Mouse (Mus musculus): Measurements from ENCODE around the gene S100a8. TPM values are rescaled to one million over a fixed set of nuclear protein-coding genes. Genes with fewer than 3 reads are reported as not detected.

The S100a8 gene
- total and polyA plus RNA-seq, 2 experiments = 0.54 to 1.4 TPM

- TF ChIP-seq CTCF (IDR thresholded peaks at IDR 0.05; ENCODE audit: low read depth, low read length) = no peak
- TF ChIP-seq POLR2A (IDR thresholded peaks at IDR 0.05; ENCODE audit: extremely low read depth, insufficient read depth, low read length) = no peak
Measured at GRCm38 (mm10) chr3:90693496-90693895, 24.7 kb downstream of the S100a8 start.

GRCm38 (mm10) chr3:90695613-90696012 lies 26.8 kb downstream of the S100a8 start, which contains the start of gene S100a9:
Gene S100a9, minus strand, starts transcription at chr3:90695721.
- Histone ChIP-seq H3K27ac (replicated peaks; ENCODE audit: insufficient read depth, low read depth, low read length) (no peak within 1 kb of the TSS), H3K36me3 (ENCODE audit: control insufficient read depth, insufficient read depth, low read length) (no peaks in the 10 kb centered on the region), H3K4me3 (ENCODE audit: insufficient read depth, low read depth, low read length) (no peak within 1 kb of the TSS), H3K9ac (ENCODE audit: low read depth, low read length) (no peak within 1 kb of the TSS), H3K4me1 (ENCODE audit: control insufficient read depth, insufficient read depth, low read length) (no peaks in the 10 kb centered on the region), H3K79me2 (ENCODE audit: control insufficient read depth, insufficient read depth, low read length) (no peaks in the 10 kb centered on the region), H3K27me3 (ENCODE audit: control insufficient read depth, insufficient read depth, low read length) (peaks cover 4% of the 10 kb centered on the region; the same call in 1 of the 2 replicates)
- TF ChIP-seq POLR2A (IDR thresholded peaks at IDR 0.05; ENCODE audit: extremely low read depth, insufficient read depth, low read length) (no peak), CTCF (IDR thresholded peaks at IDR 0.05; ENCODE audit: low read depth, low read length) (no peak)
- 51% methylated on average over 3 of the region's 3 CpGs for WGBS
- no peak for DNase-seq (ENCODE audit: extremely low read depth, low read depth, low spot score)

More at GRCm38 (mm10) chr3:90693496-90693895, 24.7 kb downstream of the S100a8 start:
- peaks cover 4% of the 10 kb centered on the region; the same call in 1 of the 2 replicates for H3K27me3 ChIP-seq (ENCODE audit: control insufficient read depth, insufficient read depth, low read length)
- no peak overlapping the region for H3K9ac ChIP-seq (ENCODE audit: low read depth, low read length)
- WGBS = 63% methylated on average over 2 of the region's 2 CpGs
- H3K79me2 ChIP-seq (ENCODE audit: control insufficient read depth, insufficient read depth, low read length) = no peaks in the 10 kb centered on the region
- H3K27ac ChIP-seq (replicated peaks; ENCODE audit: insufficient read depth, low read depth, low read length) = no peak overlapping the region
- no peak for DNase-seq (ENCODE audit: extremely low read depth, low read depth, low spot score)
- H3K4me3 ChIP-seq (ENCODE audit: insufficient read depth, low read depth, low read length) = no peak overlapping the region
- no peaks in the 10 kb centered on the region for H3K36me3 ChIP-seq (ENCODE audit: control insufficient read depth, insufficient read depth, low read length)
- no peaks in the 10 kb centered on the region for H3K4me1 ChIP-seq (ENCODE audit: control insufficient read depth, insufficient read depth, low read length)

DNA sequence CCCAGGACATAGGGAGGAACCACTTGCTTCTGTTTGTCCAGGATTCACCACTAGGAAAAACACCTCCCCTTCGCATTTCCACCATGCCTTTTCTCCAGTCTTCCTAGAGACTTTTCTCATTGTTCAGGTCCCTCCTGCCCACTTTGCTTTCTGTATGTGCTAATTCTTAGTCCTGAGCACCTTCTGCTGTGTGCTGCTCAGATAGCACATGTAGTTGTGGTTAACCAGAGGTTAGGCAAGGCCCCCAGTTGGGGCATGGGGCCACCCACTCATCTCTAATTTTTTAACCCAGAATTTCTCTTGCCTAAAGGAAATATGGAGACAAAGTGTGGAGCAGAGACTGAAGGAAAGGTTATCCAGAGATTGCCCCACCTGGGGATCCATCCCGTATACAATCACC lies 33.5 kb downstream of the S100a8 start:
- 84% methylated on average over 2 of the region's 2 CpGs for WGBS
- no peak for DNase-seq (ENCODE audit: extremely low read depth, low read depth, low spot score)
- Histone ChIP-seq H3K4me3 (ENCODE audit: insufficient read depth, low read depth, low read length) (no peak overlapping the region), H3K27me3 (ENCODE audit: control insufficient read depth, insufficient read depth, low read length) (no peaks in the 10 kb centered on the region), H3K4me1 (ENCODE audit: control insufficient read depth, insufficient read depth, low read length) (no peaks in the 10 kb centered on the region), H3K36me3 (ENCODE audit: control insufficient read depth, insufficient read depth, low read length) (no peaks in the 10 kb centered on the region), H3K9ac (ENCODE audit: low read depth, low read length) (no peak overlapping the region), H3K27ac (replicated peaks; ENCODE audit: insufficient read depth, low read depth, low read length) (no peak overlapping the region), H3K79me2 (ENCODE audit: control insufficient read depth, insufficient read depth, low read length) (no peaks in the 10 kb centered on the region)
- TF ChIP-seq POLR2A (IDR thresholded peaks at IDR 0.05; ENCODE audit: extremely low read depth, insufficient read depth, low read length) = no peak

DNA sequence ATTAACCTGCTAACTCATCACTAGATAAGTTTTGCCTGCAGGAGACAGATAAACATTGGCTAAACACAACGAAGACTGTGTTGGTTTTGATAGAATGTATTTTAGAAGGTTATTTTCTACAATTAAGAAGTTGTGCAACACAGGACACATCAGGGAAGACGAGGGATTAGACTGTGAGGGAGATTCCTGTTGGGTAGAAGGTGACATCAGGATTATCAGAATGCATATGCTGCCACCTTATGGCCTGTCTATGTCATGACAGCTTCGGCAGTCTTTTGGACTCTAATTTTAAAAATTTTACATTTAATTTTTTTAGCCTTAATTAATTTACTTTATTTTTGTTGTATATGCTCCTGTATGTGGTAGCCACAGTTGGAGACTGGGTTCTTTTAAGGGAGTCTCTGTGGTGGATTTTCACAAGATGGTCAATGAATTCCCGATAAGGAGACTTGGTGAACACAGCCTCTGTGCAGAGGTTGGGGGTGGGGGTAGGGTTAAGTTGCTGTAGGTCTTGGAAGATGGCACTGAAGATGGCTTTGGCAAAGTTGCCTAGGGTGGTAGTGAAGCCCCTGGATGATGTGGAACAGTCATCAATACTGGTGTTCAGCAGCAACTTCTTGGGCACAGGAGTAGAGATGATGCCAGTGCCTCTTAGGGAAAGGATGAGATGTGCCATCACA lies 39.9 kb downstream of the S100a8 start:
- Histone ChIP-seq H3K36me3 (ENCODE audit: control insufficient read depth, insufficient read depth, low read length) (no peaks in the 10 kb centered on the region), H3K79me2 (ENCODE audit: control insufficient read depth, insufficient read depth, low read length) (no peaks in the 10 kb centered on the region), H3K4me1 (ENCODE audit: control insufficient read depth, insufficient read depth, low read length) (no peaks in the 10 kb centered on the region), H3K9ac (ENCODE audit: low read depth, low read length) (no peak overlapping the region), H3K4me3 (ENCODE audit: insufficient read depth, low read depth, low read length) (no peak overlapping the region), H3K27ac (replicated peaks; ENCODE audit: insufficient read depth, low read depth, low read length) (no peak overlapping the region), H3K27me3 (ENCODE audit: control insufficient read depth, insufficient read depth, low read length) (no peaks in the 10 kb centered on the region)
- TF ChIP-seq POLR2A (IDR thresholded peaks at IDR 0.05; ENCODE audit: extremely low read depth, insufficient read depth, low read length) (no peak), CTCF (IDR thresholded peaks at IDR 0.05; ENCODE audit: low read depth, low read length) (0 out of 2 replicates have a peak, but pooled peaks have one; percentile 25)
- peak; percentile 27 for DNase-seq (ENCODE audit: extremely low read depth, low read depth, low spot score)
- WGBS = 16% methylated on average over 4 of the region's 4 CpGs

- Histone ChIP-seq H3K36me3 (ENCODE audit: control insufficient read depth, insufficient read depth, low read length) (no peaks in the 10 kb centered on the region), H3K79me2 (ENCODE audit: control insufficient read depth, insufficient read depth, low read length) (no peaks in the 10 kb centered on the region), H3K4me3 (ENCODE audit: insufficient read depth, low read depth, low read length) (no peak overlapping the region), H3K9ac (ENCODE audit: low read depth, low read length) (no peak overlapping the region), H3K4me1 (ENCODE audit: control insufficient read depth, insufficient read depth, low read length) (no peaks in the 10 kb centered on the region), H3K27ac (replicated peaks; ENCODE audit: insufficient read depth, low read depth, low read length) (no peak overlapping the region), H3K27me3 (ENCODE audit: control insufficient read depth, insufficient read depth, low read length) (no peaks in the 10 kb centered on the region)
- peak; percentile 66 for DNase-seq (ENCODE audit: extremely low read depth, low read depth, low spot score)
- TF ChIP-seq POLR2A (IDR thresholded peaks at IDR 0.05; ENCODE audit: extremely low read depth, insufficient read depth, low read length) (no peak), CTCF (IDR thresholded peaks at IDR 0.05; ENCODE audit: low read depth, low read length) (peak; percentile 100)
- 47% methylated on average over 12 of the region's 12 CpGs for WGBS
Measured at GRCm38 (mm10) chr3:90709591-90710460, 41.0 kb downstream of the S100a8 start.

Other genes starting within 250 kb of the S100a8 start
- gene Ints3, start 235.4 kb upstream of the S100a8 start, total RNA-seq (2014; rRNA removed) = 8.9 and 11.3 TPM in 2 replicates
- gene Ints3, start 235.4 kb upstream of the S100a8 start, polyA plus RNA-seq (2012; rRNA removed) = 11.4 and 12.4 TPM in 2 replicates
- gene Npr1, start 203.1 kb upstream of the S100a8 start, total RNA-seq (2014; rRNA removed) = 5.6 and 8.3 TPM in 2 replicates
- gene Npr1, start 203.1 kb upstream of the S100a8 start, polyA plus RNA-seq (2012; rRNA removed) = 10.2 and 13.2 TPM in 2 replicates
- gene Ilf2, start 192.9 kb upstream of the S100a8 start, total RNA-seq (2014; rRNA removed) = 13.2 and 16.0 TPM in 2 replicates
- gene Ilf2, start 192.9 kb upstream of the S100a8 start, polyA plus RNA-seq (2012; rRNA removed) = 6.5 and 6.9 TPM in 2 replicates
- 12.8 and 18.5 TPM in 2 replicates for gene Snapin, start 177.9 kb upstream of the S100a8 start, total RNA-seq (2014; rRNA removed)
- gene Snapin, start 177.9 kb upstream of the S100a8 start, polyA plus RNA-seq (2012; rRNA removed) = 10.4 and 10.6 TPM in 2 replicates
- 30.9 and 31.0 TPM in 2 replicates for gene Chtop, start 159.5 kb upstream of the S100a8 start, total RNA-seq (2014; rRNA removed)
- 23.5 and 24.9 TPM in 2 replicates for gene Chtop, start 159.5 kb upstream of the S100a8 start, polyA plus RNA-seq (2012; rRNA removed)
- gene S100a1, start 154.6 kb upstream of the S100a8 start, total RNA-seq (2014; rRNA removed) = 115 and 123 TPM in 2 replicates
- gene S100a1, start 154.6 kb upstream of the S100a8 start, polyA plus RNA-seq (2012; rRNA removed) = 241 and 335 TPM in 2 replicates
- gene S100a13, start 154.5 kb upstream of the S100a8 start, total RNA-seq (2014; rRNA removed) = 70.7 and 81.7 TPM in 2 replicates
- 40.2 and 40.5 TPM in 2 replicates for gene S100a13, start 154.5 kb upstream of the S100a8 start, polyA plus RNA-seq (2012; rRNA removed)
- not detected in 2 replicates for gene S100a14, start 142.1 kb upstream of the S100a8 start, total RNA-seq (2014; rRNA removed)
- gene S100a14, start 142.1 kb upstream of the S100a8 start, polyA plus RNA-seq (2012; rRNA removed) = not detected in 2 replicates
- 38.0 and 40.7 TPM in 2 replicates for gene S100a16, start 131.7 kb upstream of the S100a8 start, total RNA-seq (2014; rRNA removed)
- 40.1 and 55.0 TPM in 2 replicates for gene S100a16, start 131.7 kb upstream of the S100a8 start, polyA plus RNA-seq (2012; rRNA removed)
- gene S100a3, start 108.4 kb upstream of the S100a8 start, total RNA-seq (2014; rRNA removed) = not detected in 2 replicates
- not detected in 2 replicates for gene S100a3, start 108.4 kb upstream of the S100a8 start, polyA plus RNA-seq (2012; rRNA removed)
- gene S100a2, start 78.7 kb upstream of the S100a8 start, total RNA-seq (2014; rRNA removed) = not detected in 2 replicates
- gene S100a2, start 78.7 kb upstream of the S100a8 start, polyA plus RNA-seq (2012; rRNA removed) = not detected in 2 replicates
- gene Gm42674, start 67.1 kb upstream of the S100a8 start, total RNA-seq (2014; rRNA removed) = not detected in 2 replicates
- gene Gm42674, start 67.1 kb upstream of the S100a8 start, polyA plus RNA-seq (2012; rRNA removed) = not detected in 2 replicates
- 2.8 and 2.9 TPM in 2 replicates for gene S100a4, start 65.2 kb upstream of the S100a8 start, total RNA-seq (2014; rRNA removed)
- gene S100a4, start 65.2 kb upstream of the S100a8 start, polyA plus RNA-seq (2012; rRNA removed) = 0.87 and 1.0 TPM in 2 replicates
- gene S100a5, start 60.5 kb upstream of the S100a8 start, total RNA-seq (2014; rRNA removed) = not detected in 2 replicates
- gene S100a5, start 60.5 kb upstream of the S100a8 start, polyA plus RNA-seq (2012; rRNA removed) = not detected in 2 replicates
- 2.4 and 3.6 TPM in 2 replicates for gene S100a6, start 56.1 kb upstream of the S100a8 start, total RNA-seq (2014; rRNA removed)
- 4.7 and 8.1 TPM in 2 replicates for gene S100a6, start 56.1 kb upstream of the S100a8 start, polyA plus RNA-seq (2012; rRNA removed)
- not detected in 2 replicates for gene S100a7a, start 15.0 kb upstream of the S100a8 start, total RNA-seq (2014; rRNA removed)
- not detected in 2 replicates for gene S100a7a, start 15.0 kb upstream of the S100a8 start, polyA plus RNA-seq (2012; rRNA removed)
- 2.6 and 3.6 TPM in 2 replicates for gene S100a9, start 26.7 kb downstream of the S100a8 start, total RNA-seq (2014; rRNA removed)
- 0.76 and 0.92 TPM in 2 replicates for gene S100a9, start 26.7 kb downstream of the S100a8 start, polyA plus RNA-seq (2012; rRNA removed)
- gene Pglyrp4, start 57.9 kb downstream of the S100a8 start, total RNA-seq (2014; rRNA removed) = not detected in 2 replicates
- not detected in 2 replicates for gene Pglyrp4, start 57.9 kb downstream of the S100a8 start, polyA plus RNA-seq (2012; rRNA removed)
- gene Gm5849, start 108.9 kb downstream of the S100a8 start, total RNA-seq (2014; rRNA removed) = not detected in 2 replicates
- not detected in 2 replicates for gene Gm5849, start 108.9 kb downstream of the S100a8 start, polyA plus RNA-seq (2012; rRNA removed)